Mouse (Mus musculus) kidney, embryonic 14.5 days (tissue): ENCODE measurements around the gene Tead1. TPM values are rescaled to one million over a fixed set of nuclear protein-coding genes. Genes with fewer than 3 reads are reported as not detected.

Experiments
- ATAC-seq: fragments of 200-750 bp; cut with Nextera tagmentation; 2 replicates; pipeline ENCODE4 v1.8.0; 2017; ENCODE audit warnings: moderate number of reproducible peaks, mild to moderate bottlenecking, moderate TSS enrichment, moderate library complexity; ENCODE audit not compliant: low FRiP score, low TSS enrichment
- H3K27ac ChIP-seq: fragments of 300-500 bp; sonication (generic); 2 replicates; pipeline ENCODE4 v1.5.1; 2014; ENCODE audit warnings: low read depth, mild to moderate bottlenecking, low read length, moderate library complexity, mixed read lengths
- H3K27me3 ChIP-seq: fragments of 300-500 bp; sonication (generic); 2 replicates; pipeline ENCODE4 v1.6.1; 2014; ENCODE audit warnings: mild to moderate bottlenecking, low read length; ENCODE audit not compliant: control insufficient read depth, insufficient read depth
- H3K36me3 ChIP-seq: fragments of 300-500 bp; sonication (generic); 2 replicates; pipeline ENCODE4 v1.6.1; 2014; ENCODE audit warnings: low read length, mixed read lengths; ENCODE audit not compliant: control insufficient read depth, insufficient read depth
- H3K4me1 ChIP-seq: fragments of 300-500 bp; sonication (generic); 2 replicates; pipeline ENCODE4 v1.6.1; 2014; ENCODE audit warnings: low read length, mixed read lengths; ENCODE audit not compliant: control insufficient read depth, insufficient read depth
- H3K4me2 ChIP-seq: fragments of 300-500 bp; sonication (generic); replicated peaks from 2 replicates; pipeline ENCODE4 v1.6.1; 2014; ENCODE audit warnings: low read depth, mild to moderate bottlenecking, low read length
- H3K4me3 ChIP-seq: fragments of 300-500 bp; sonication (generic); 2 replicates; pipeline ENCODE4 v1.5.1; 2014; ENCODE audit warnings: mild to moderate bottlenecking, low read length
- H3K9ac ChIP-seq: fragments of 300-500 bp; sonication (generic); 2 replicates; pipeline ENCODE4 v1.6.1; 2014; ENCODE audit warnings: low read depth, mild to moderate bottlenecking, low read length, moderate library complexity
- H3K9me3 ChIP-seq: fragments of 300-500 bp; sonication (generic); 2 replicates; pipeline ENCODE4 v1.6.1; 2016; ENCODE audit warnings: low read length; ENCODE audit not compliant: control insufficient read depth
- WGBS: fragments of 180-500 bp; shearing (Covaris S2); extraction: QIAGEN DNeasy Blood & Tissue Kit; methylation state at CpG from one replicate; pipeline ENCODE4 v1.1.7; 2014; 5-methylcytosine and 5-hydroxymethylcytosine counted together
- polyA plus RNA-seq: library from polyadenylated mRNA; unstranded; fragments of >200 nt; fragmentation: Nextera tagmentation; extraction: Ambion mirVana; gene quantifications from 2 replicates; pipeline ENCODE4 v1.2.1, GENCODE M21; 2014

Gene Tead1
- 30.1 and 36.8 TPM in 2 replicates for polyA plus RNA-seq

GRCm38 (mm10) chr7:112679171-112679512 lies at the start of gene Tead1:
Gene Tead1 (plus strand): TSS chr7:112679318.
- H3K27me3 ChIP-seq = no peaks in the 10 kb centered on the region
- peaks cover 8% of the 10 kb centered on the region for H3K4me1 ChIP-seq
- H3K27ac ChIP-seq = peak within 1 kb of the TSS; percentile 93
- peak; percentile 84 for ATAC-seq
- no peaks in the 10 kb centered on the region for H3K36me3 ChIP-seq
- H3K9me3 ChIP-seq = no peaks in the 10 kb centered on the region; the same call in 1 of the 2 replicates
- WGBS = under 1% methylated on average over 56 of the region's 57 CpGs
- H3K4me2 ChIP-seq = peak within 1 kb of the TSS; percentile 81
- H3K9ac ChIP-seq = peak within 1 kb of the TSS; percentile 98
- H3K4me3 ChIP-seq = peak within 1 kb of the TSS; percentile 70

GRCm38 (mm10) chr7:112634505-112635213 lies 44.5 kb upstream of the Tead1 start:
- Histone ChIP-seq H3K4me2 (no peak overlapping the region), H3K9ac (no peak overlapping the region), H3K9me3 (peaks cover 7% of the 10 kb centered on the region), H3K36me3 (no peaks in the 10 kb centered on the region), H3K4me3 (no peak overlapping the region), H3K27me3 (no peaks in the 10 kb centered on the region), H3K27ac (no peak overlapping the region), H3K4me1 (no peaks in the 10 kb centered on the region)
- WGBS = 80% methylated on average over 10 of the region's 10 CpGs
- ATAC-seq = no peak

- ATAC-seq = no peak
- Histone ChIP-seq H3K27ac (no peak overlapping the region), H3K36me3 (no peaks in the 10 kb centered on the region), H3K4me3 (no peak overlapping the region), H3K4me2 (no peak overlapping the region), H3K9ac (no peak overlapping the region), H3K4me1 (no peaks in the 10 kb centered on the region), H3K27me3 (no peaks in the 10 kb centered on the region), H3K9me3 (peaks cover 7% of the 10 kb centered on the region)
- 98% methylated on average over 2 of the region's 2 CpGs for WGBS
Measured at GRCm38 (mm10) chr7:112635936-112636335, 43.2 kb upstream of the Tead1 start.

DNA sequence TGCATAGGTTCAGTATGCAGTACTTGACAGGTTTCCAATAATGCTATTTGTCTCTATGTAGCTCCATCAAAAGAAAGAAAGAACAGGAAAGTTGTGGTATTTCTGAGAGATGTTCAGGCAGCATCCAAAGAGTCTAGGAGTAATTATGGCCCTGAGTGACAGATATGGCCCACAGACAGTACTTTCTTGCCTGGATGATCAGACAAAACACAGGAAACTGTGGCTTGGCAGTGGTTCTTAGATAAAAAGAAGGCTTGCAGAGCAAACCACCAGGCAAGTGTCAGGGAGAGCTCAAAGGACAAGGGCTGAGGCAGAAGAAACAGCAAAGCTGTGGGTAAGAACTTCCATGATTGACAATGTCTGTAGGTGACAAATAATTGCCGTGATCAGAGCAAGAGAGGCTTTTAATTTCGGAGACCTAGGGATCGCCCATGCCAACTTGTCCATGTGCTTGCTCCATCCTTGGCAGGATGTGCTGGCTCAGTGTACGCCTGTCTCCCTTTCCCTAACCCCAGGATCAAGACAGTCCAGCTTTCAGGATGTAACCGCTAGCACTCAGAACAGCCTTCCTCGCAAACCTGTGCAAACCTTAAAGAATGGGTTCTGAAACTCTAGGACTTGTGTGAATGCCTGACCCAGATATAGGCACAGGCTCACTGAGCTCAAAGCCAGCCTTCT lies 35.1 kb upstream of the Tead1 start:
- H3K27ac ChIP-seq = no peak overlapping the region
- peaks cover 3% of the 10 kb centered on the region; the same call in 1 of the 2 replicates for H3K9me3 ChIP-seq
- H3K9ac ChIP-seq = no peak overlapping the region
- WGBS = 87% methylated on average over 6 of the region's 6 CpGs
- H3K4me3 ChIP-seq = no peak overlapping the region
- H3K27me3 ChIP-seq = no peaks in the 10 kb centered on the region
- H3K36me3 ChIP-seq = no peaks in the 10 kb centered on the region
- no peaks in the 10 kb centered on the region for H3K4me1 ChIP-seq
- no peak for ATAC-seq
- H3K4me2 ChIP-seq = no peak overlapping the region

GRCm38 (mm10) chr7:112644701-112645100 lies 34.4 kb upstream of the Tead1 start:
- H3K9me3 ChIP-seq = peaks cover 3% of the 10 kb centered on the region; the same call in 1 of the 2 replicates
- H3K36me3 ChIP-seq = no peaks in the 10 kb centered on the region
- no peak overlapping the region for H3K27ac ChIP-seq
- no peaks in the 10 kb centered on the region for H3K27me3 ChIP-seq
- ATAC-seq = no peak
- no peak overlapping the region for H3K4me3 ChIP-seq
- H3K9ac ChIP-seq = no peak overlapping the region
- no peak overlapping the region for H3K4me2 ChIP-seq
- 72% methylated on average over 6 of the region's 6 CpGs for WGBS
- H3K4me1 ChIP-seq = no peaks in the 10 kb centered on the region

DNA sequence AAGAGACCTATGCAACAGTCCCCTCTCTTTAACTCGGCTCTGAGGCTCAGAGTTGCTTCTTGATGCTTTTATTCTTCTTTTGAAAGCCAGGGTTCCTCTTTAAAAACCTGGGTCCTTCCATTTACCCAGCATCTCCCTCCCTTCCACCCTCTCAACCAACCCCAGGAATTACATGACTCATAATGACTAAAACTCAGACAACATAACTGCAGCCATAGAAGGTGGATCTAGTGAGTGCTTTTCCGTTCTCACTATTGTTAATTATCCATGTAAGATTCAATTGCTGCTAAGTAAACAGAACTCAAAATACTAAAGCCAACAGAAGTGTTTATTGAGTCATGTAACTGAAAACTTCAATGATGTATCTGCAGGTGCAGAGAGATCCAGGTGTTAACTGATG lies 33.4 kb upstream of the Tead1 start:
- Histone ChIP-seq H3K9me3 (peaks cover 3% of the 10 kb centered on the region; the same call in 1 of the 2 replicates), H3K9ac (no peak overlapping the region), H3K27ac (no peak overlapping the region), H3K36me3 (no peaks in the 10 kb centered on the region), H3K27me3 (no peaks in the 10 kb centered on the region), H3K4me3 (no peak overlapping the region), H3K4me2 (no peak overlapping the region), H3K4me1 (no peaks in the 10 kb centered on the region)
- 78% methylated on average over 2 of the region's 2 CpGs for WGBS
- ATAC-seq = no peak

DNA sequence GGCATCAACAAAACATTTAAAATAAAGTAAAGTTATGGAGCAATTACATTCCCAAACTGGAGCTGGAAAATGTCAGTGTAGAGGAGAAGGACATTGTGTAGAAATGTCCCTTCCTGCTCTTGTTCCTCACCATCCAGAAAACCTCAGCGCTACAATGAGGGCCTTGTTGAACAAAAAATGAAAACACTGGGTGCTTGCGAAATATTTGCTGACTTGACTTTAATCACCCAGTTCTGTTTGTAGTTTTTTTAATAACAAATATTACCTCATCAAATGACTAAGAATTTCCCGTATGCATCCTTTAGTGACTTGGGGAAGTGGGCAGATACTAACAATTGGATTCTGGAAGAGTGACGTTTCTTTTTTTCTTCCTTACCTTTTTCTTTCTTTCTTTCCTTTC lies 31.7 kb upstream of the Tead1 start:
- Histone ChIP-seq H3K4me2 (no peak overlapping the region), H3K9me3 (peaks cover 3% of the 10 kb centered on the region; the same call in 1 of the 2 replicates), H3K27ac (no peak overlapping the region), H3K27me3 (no peaks in the 10 kb centered on the region), H3K4me3 (no peak overlapping the region), H3K9ac (no peak overlapping the region), H3K4me1 (no peaks in the 10 kb centered on the region), H3K36me3 (no peaks in the 10 kb centered on the region)
- WGBS = 98% methylated on average over 4 of the region's 4 CpGs
- no peak for ATAC-seq

GRCm38 (mm10) chr7:112656141-112656662 lies 22.9 kb upstream of the Tead1 start:
- Histone ChIP-seq H3K36me3 (no peaks in the 10 kb centered on the region), H3K27me3 (no peaks in the 10 kb centered on the region), H3K4me1 (peaks cover 4% of the 10 kb centered on the region; the same call in 1 of the 2 replicates), H3K9me3 (no peaks in the 10 kb centered on the region), H3K4me3 (no peak overlapping the region), H3K9ac (no peak overlapping the region), H3K27ac (0 out of 2 replicates have a peak overlapping the region, but pooled peaks have one; percentile 24), H3K4me2 (no peak overlapping the region)
- 56% methylated on average over 9 of the region's 9 CpGs for WGBS
- ATAC-seq = no peak

- no peaks in the 10 kb centered on the region for H3K27me3 ChIP-seq
- H3K4me1 ChIP-seq = peaks cover 15% of the 10 kb centered on the region
- no peaks in the 10 kb centered on the region for H3K36me3 ChIP-seq
- no peak overlapping the region for H3K4me3 ChIP-seq
- no peaks in the 10 kb centered on the region for H3K9me3 ChIP-seq
- H3K9ac ChIP-seq = no peak overlapping the region
- H3K4me2 ChIP-seq = no peak overlapping the region
- WGBS = 97% methylated on average over 3 of the region's 3 CpGs
- no peak overlapping the region for H3K27ac ChIP-seq
- no peak for ATAC-seq
Measured at GRCm38 (mm10) chr7:112658939-112659338, 20.2 kb upstream of the Tead1 start.
